ENCODE assay signal across 8 mouse cellular contexts in genomic region chr14:26534757-26535479, GRCm38 (mm10). TPM values are rescaled to one million over a fixed set of nuclear protein-coding genes. Genes with fewer than 3 reads are reported as not detected.
DNase-seq lines count a peak whose midpoint lies in the region; ATAC-seq and TF ChIP-seq lines count a peak whose summit lies in the region.

Gene Slmap (minus strand): TSS chr14:26534931.

- H3K27me3 ChIP-seq in ES-Bruce4 (ENCODE audit: control insufficient read depth, insufficient read depth, low read length, poor library complexity, severe bottlenecking) = no peaks in the 10 kb centered on the region
- no peaks in the 10 kb centered on the region for H3K27me3 ChIP-seq in forebrain, embryonic 13.5 days
- H3K27me3 ChIP-seq in liver, postnatal 0 days (ENCODE audit: insufficient read depth, low read length) = no peaks in the 10 kb centered on the region
- H3K27me3 ChIP-seq in neural tube, embryonic 14.5 days (ENCODE audit: control insufficient read depth, insufficient read depth, low read length) = no peaks in the 10 kb centered on the region

- no peak for TF ChIP-seq CTCF in ES-Bruce4 (IDR thresholded peaks at IDR 0.05; ENCODE audit: low read depth, low read length)
- no peak for TF ChIP-seq CTCF in liver, postnatal 0 days (IDR thresholded peaks at IDR 0.05; ENCODE audit: low read depth)

- H3K9me3 ChIP-seq in ES-Bruce4 (replicated peaks; ENCODE audit: control insufficient read depth, insufficient read depth, low read length, poor library complexity, severe bottlenecking) = no peaks in the 10 kb centered on the region
- no peaks in the 10 kb centered on the region for H3K9me3 ChIP-seq in forebrain, embryonic 13.5 days (replicated peaks)
- no peaks in the 10 kb centered on the region for H3K9me3 ChIP-seq in liver, postnatal 0 days (ENCODE audit: low read length)
- no peaks in the 10 kb centered on the region for H3K9me3 ChIP-seq in neural tube, embryonic 14.5 days (ENCODE audit: control insufficient read depth, low read length)

- intact Hi-C loops in heart, postnatal 10 days (cut with DNase I) = loop anchor here (1.0 to 5.0 kb wide), 3 partner anchors 40 to 102 kb away; partner anchors contain the start of gene Arf4

- H3K27ac ChIP-seq in ES-Bruce4 (ENCODE audit: insufficient read depth, low read length) = no peak within 1 kb of the TSS
- peak within 1 kb of the TSS; percentile 80 for H3K27ac ChIP-seq in forebrain, embryonic 13.5 days
- H3K27ac ChIP-seq in liver, postnatal 0 days (ENCODE audit: low read depth) = peak within 1 kb of the TSS; percentile 94
- peak within 1 kb of the TSS; percentile 83 for H3K27ac ChIP-seq in neural tube, embryonic 14.5 days (ENCODE audit: low read depth, low read length)

- peak within 1 kb of the TSS; percentile 88 for H3K4me2 ChIP-seq in forebrain, embryonic 13.5 days
- peak within 1 kb of the TSS; percentile 95 for H3K4me2 ChIP-seq in liver, postnatal 0 days (ENCODE audit: low read depth, low read length)
- H3K4me2 ChIP-seq in neural tube, embryonic 14.5 days (ENCODE audit: low read depth, low read length) = peak within 1 kb of the TSS; percentile 90

- DNase-seq in heart, postnatal 10 days = peak; percentile 99 to 100
- peak; percentile 99 for DNase-seq in large intestine, adult 2 months (ENCODE audit: low read depth, low spot score)
- peak; percentile 99 for DNase-seq in liver, postnatal 0 days
- peak; percentile 99 for DNase-seq in testis, postnatal 10 days (ENCODE audit: low spot score)

- peak; percentile 47 for TF ChIP-seq POLR2A in ES-Bruce4 (IDR thresholded peaks at IDR 0.05; ENCODE audit: insufficient read depth, low read length)

- 13% methylated on average over 33 of the region's 33 CpGs for WGBS in forebrain, embryonic 13.5 days
- 13% methylated on average over 33 of the region's 33 CpGs for WGBS in large intestine, adult 2 months
- 12% methylated on average over 32 of the region's 33 CpGs for WGBS in liver, postnatal 0 days (ENCODE audit: insufficient replicate concordance)
- WGBS in neural tube, embryonic 14.5 days = 12% methylated on average over 31 of the region's 33 CpGs

- 0 out of 2 replicates have a peak, but pooled peaks have one; percentile 43 for TF ChIP-seq EP300 in ES-Bruce4 (IDR thresholded peaks at IDR 0.05; ENCODE audit: insufficient read depth, low read depth, low read length)
- TF ChIP-seq EP300 in liver, postnatal 0 days (IDR thresholded peaks at IDR 0.05; ENCODE audit: low read depth) = peak; percentile 69; the same call in 1 of the 2 replicates

- H3K9ac ChIP-seq in ES-Bruce4 (ENCODE audit: low read depth, poor library complexity, severe bottlenecking) = peak within 1 kb of the TSS; percentile 87
- peak within 1 kb of the TSS; percentile 98 for H3K9ac ChIP-seq in forebrain, embryonic 13.5 days
- H3K9ac ChIP-seq in liver, postnatal 0 days (replicated peaks) = peak within 1 kb of the TSS; percentile 94
- H3K9ac ChIP-seq in neural tube, embryonic 14.5 days (replicated peaks; ENCODE audit: low read depth, low read length) = peak within 1 kb of the TSS; percentile 90

- peak within 1 kb of the TSS; percentile 62 for H3K4me3 ChIP-seq in ES-Bruce4 (ENCODE audit: low read depth, low read length)
- peak within 1 kb of the TSS; percentile 97 for H3K4me3 ChIP-seq in forebrain, embryonic 13.5 days
- peak within 1 kb of the TSS; percentile 93 for H3K4me3 ChIP-seq in liver, postnatal 0 days (ENCODE audit: low read depth, low read length)
- peak within 1 kb of the TSS; percentile 97 for H3K4me3 ChIP-seq in neural tube, embryonic 14.5 days (ENCODE audit: low read depth, low read length)

- no peaks in the 10 kb centered on the region for H3K4me1 ChIP-seq in ES-Bruce4 (ENCODE audit: control insufficient read depth, insufficient read depth, low read length)
- H3K4me1 ChIP-seq in forebrain, embryonic 13.5 days = peaks cover 33% of the 10 kb centered on the region
- peaks cover 25% of the 10 kb centered on the region for H3K4me1 ChIP-seq in liver, postnatal 0 days (ENCODE audit: insufficient read depth)
- H3K4me1 ChIP-seq in neural tube, embryonic 14.5 days (ENCODE audit: control insufficient read depth, insufficient read depth, low read length) = peaks cover 26% of the 10 kb centered on the region

- ATAC-seq in cerebellum, adult (ENCODE audit: insufficient number of reproducible peaks, low FRiP score, low TSS enrichment) = peak; percentile 94
- peak; percentile 96 for ATAC-seq in forebrain, embryonic 13.5 days
- ATAC-seq in liver, postnatal 0 days = peak; percentile 95
- ATAC-seq in neural tube, embryonic 14.5 days (ENCODE audit: low read depth) = peak; percentile 95

- H3K36me3 ChIP-seq in ES-Bruce4 (ENCODE audit: control insufficient read depth, insufficient read depth, low read length, poor library complexity, severe bottlenecking) = no peaks in the 10 kb centered on the region
- H3K36me3 ChIP-seq in forebrain, embryonic 13.5 days (ENCODE audit: poor library complexity, severe bottlenecking) = no peaks in the 10 kb centered on the region
- peaks cover 4% of the 10 kb centered on the region; the same call in 1 of the 2 replicates for H3K36me3 ChIP-seq in liver, postnatal 0 days (replicated peaks; ENCODE audit: insufficient read depth, low read length)
- no peaks in the 10 kb centered on the region for H3K36me3 ChIP-seq in neural tube, embryonic 14.5 days (ENCODE audit: control insufficient read depth, insufficient read depth, low read length)

RNA-seq across cellular contexts. Expression of gene Slmap, which starts in this region (rescaled TPM):
- 129 and 145 TPM in 2 replicates for polyA plus RNA-seq in ES-Bruce4 (2011; ENCODE audit: insufficient read depth, insufficient read length, low read depth, missing spikeins)
- polyA plus RNA-seq in forebrain, embryonic 13.5 days (2015; fragmentation: Nextera tagmentation; extraction: Ambion mirVana) = 12.1 and 12.7 TPM in 2 replicates
- 100 to 1,000 TPM; 351 to 367 TPM for total RNA-seq in heart, postnatal 10 days (2021)
- polyA plus RNA-seq in large intestine, adult 2 months (2012; rRNA removed) = 13.3 and 20.7 TPM in 2 replicates
- polyA plus RNA-seq in liver, postnatal 0 days (2015; fragmentation: Nextera tagmentation; extraction: Ambion mirVana) = 11.7 and 12.3 TPM in 2 replicates
- 18.4 and 22.6 TPM in 2 replicates for polyA plus RNA-seq in neural tube, embryonic 14.5 days (2014; fragmentation: Nextera tagmentation; extraction: Ambion mirVana)
